Mouse (Mus musculus) kidney, adult 2 months (tissue): ENCODE measurements around the gene Tifa.

Experiments used
- CTCF ChIP-seq: fragments of 200-500 bp; conservative IDR thresholded peaks from 2 replicates; pipeline ENCODE4 v1.5.1; 2011; ENCODE audit warnings: low read depth, mild to moderate bottlenecking, control low read depth, low read length, moderate library complexity, mixed read lengths; ENCODE audit not compliant: insufficient read depth, insufficient read length
- POLR2A ChIP-seq: fragments of 200-500 bp; IDR thresholded peaks from one replicate; pipeline ENCODE4 v1.6.1; 2011; ENCODE audit warnings: low read depth, low read length, control low read depth

GRCm38 (mm10) chr3:127836798-127837153 lies 47.2 kb downstream of the Tifa start:
- TF ChIP-seq POLR2A, result no peak
- no peak for TF ChIP-seq CTCF
